Mouse (Mus musculus): ENCODE measurements around the gene Rasgef1a.

GRCm38 (mm10) chr6:118077421-118077820 is 66.2 kb downstream of the Rasgef1a start:
- TF ChIP-seq EP300 (IDR thresholded peaks at IDR 0.05; ENCODE audit: insufficient read depth, low read depth, low read length) (no peak), CTCF (IDR thresholded peaks at IDR 0.05) (no peak)
